Mouse (Mus musculus) cerebellum, adult 2 months (tissue): ENCODE results near the gene Gm6164.
"Not testable (repeated sequence)": the region's sequence is repeated elsewhere in the genome, so short reads cannot be mapped to it uniquely, and the experiment has no call there.

Experiments used
- CTCF ChIP-seq: fragments of 200-500 bp; IDR thresholded peaks from 2 replicates; pipeline ENCODE4 v1.5.1; 2011; ENCODE audit warnings: low read depth, mild to moderate bottlenecking, control low read depth, low read length, moderate library complexity, borderline replicate concordance; ENCODE audit not compliant: insufficient read depth
- POLR2A ChIP-seq: fragments of 200-500 bp; IDR thresholded peaks from 2 replicates; pipeline ENCODE4 v1.6.1; 2011; ENCODE audit warnings: low read length, control low read depth, borderline replicate concordance; ENCODE audit not compliant: insufficient read depth

- TF ChIP-seq POLR2A, CTCF: not testable (repeated sequence)
These were observed at the start of gene Gm6164 for GRCm38 (mm10) chr7:20205507-20205906.
